Mouse (Mus musculus) left cerebral cortex, postnatal 4 days (tissue): ENCODE results near the gene Stac. TPM values are rescaled to one million over a fixed set of nuclear protein-coding genes. Genes with fewer than 3 reads are reported as not detected.
A peak's percentile ranks its signal among the peaks of the same experiment; 100 is the strongest.

Source experiments
- DNase-seq: peaks from one replicate; pipeline ENCODE4 v3.0.0-alpha.2; 2022
- intact Hi-C: fragments of 180-260 bp; cut with DNase I; formaldehyde crosslinking; loops from one replicate; pipeline ENCODE4 v1.15.1; 2025
- total RNA-seq, 2 experiments: library from RNA; stranded (reverse); gene quantifications; 2 replicates each; pipeline ENCODE4 v1.2.3; 2021

Gene Stac
- total RNA-seq, 2 experiments from 2014 or later: 9.3 to 10.3 TPM

DNA sequence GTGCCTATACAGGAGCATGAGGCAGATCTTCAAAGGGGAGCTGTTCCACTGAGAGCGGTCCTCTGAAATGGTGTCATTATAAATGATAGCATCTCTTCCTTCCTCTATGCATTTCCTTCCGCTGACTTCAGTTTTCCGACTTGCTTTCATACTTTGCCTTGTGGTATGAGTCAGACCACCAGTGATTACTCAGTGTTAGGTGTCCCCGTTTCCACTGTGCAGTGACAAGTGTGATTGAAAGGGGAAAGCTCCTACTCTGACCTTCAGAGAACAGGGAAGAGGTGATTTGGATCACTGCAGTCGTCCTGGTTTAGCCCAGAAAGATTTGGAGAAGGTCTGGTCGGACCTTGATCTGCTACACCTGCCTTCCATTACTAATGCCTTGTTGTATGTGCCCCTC lies 81.4 kb downstream of the Stac start:
- intact Hi-C loops: no loop called here
- no peak for DNase-seq

DNA sequence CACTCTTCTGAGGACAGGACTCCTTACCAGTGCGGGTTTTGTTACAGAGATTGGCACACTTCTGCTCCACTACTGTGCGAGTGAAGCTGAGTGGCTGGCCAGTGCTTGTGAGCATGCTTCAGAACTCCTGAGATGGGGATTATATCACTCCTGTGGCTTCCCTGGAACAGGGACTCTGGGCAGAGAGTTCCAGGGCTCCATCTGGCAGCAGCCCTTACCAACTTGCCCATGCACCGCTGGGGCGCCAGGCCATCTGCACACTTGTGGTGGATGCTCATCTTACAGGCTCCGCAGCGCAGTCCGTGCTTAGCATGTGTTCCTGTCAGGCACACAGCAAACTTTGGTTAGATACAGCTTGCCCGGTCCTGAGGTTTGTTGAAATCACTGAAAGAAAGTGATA lies 83.5 kb downstream of the Stac start:
- peak; percentile 89 for DNase-seq
- intact Hi-C loops: no loop called here

GRCm38 (mm10) chr9:111587527-111587926 lies 102.6 kb downstream of the Stac start:
- intact Hi-C loops: no loop called here
- DNase-seq: no peak

DNA sequence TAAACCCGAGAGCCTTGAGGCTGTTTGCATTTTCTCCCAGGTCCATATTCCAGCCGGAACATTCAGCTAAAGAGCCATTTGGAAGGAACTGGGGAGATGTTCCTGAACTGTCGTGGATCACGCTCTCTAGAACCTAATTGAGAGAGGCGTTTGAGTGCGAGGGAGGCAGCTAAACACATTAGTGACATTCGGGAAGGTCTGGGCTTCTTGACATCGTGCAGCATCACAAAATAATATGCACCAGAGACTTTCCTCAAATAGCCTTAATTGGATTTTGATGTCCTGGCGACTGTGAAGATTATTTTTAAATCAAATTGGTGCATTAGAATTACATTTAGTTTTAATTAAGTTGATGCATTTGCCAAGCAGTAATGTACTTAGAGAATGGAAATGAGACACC lies 111.4 kb downstream of the Stac start:
- no peak for DNase-seq
- intact Hi-C loops: no loop called here

- DNase-seq: no peak
- intact Hi-C loops: no loop called here
These were observed 112.7 kb downstream of the Stac start for GRCm38 (mm10) chr9:111577453-111577852.

- intact Hi-C loops: no loop called here
- DNase-seq: no peak
These were observed 114.3 kb downstream of the Stac start for GRCm38 (mm10) chr9:111575889-111576288.

DNA sequence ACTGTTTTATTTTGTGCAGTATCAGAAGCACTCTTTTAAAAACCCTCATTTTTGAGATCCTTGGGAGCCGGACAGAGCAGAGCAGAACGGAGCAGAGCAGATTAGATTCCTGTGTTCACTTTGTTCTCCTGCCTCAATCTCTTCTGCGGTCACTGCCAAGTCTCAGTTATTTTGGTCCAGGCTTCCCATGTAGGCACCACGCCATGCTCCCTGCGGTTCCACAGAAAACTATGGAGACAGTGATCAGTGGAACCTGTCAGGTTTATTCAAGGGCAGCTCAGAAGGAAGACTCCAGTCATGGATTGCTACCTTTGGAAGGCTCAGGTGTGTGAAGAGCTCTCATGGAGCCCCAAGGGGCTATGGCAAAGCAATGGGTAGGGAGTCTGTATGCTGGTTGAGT lies 116.3 kb downstream of the Stac start:
- no peak for DNase-seq
- intact Hi-C loops: no loop called here

- no peak for DNase-seq
- intact Hi-C loops: no loop called here
These were observed 118.5 kb downstream of the Stac start for GRCm38 (mm10) chr9:111571619-111572018.

DNA sequence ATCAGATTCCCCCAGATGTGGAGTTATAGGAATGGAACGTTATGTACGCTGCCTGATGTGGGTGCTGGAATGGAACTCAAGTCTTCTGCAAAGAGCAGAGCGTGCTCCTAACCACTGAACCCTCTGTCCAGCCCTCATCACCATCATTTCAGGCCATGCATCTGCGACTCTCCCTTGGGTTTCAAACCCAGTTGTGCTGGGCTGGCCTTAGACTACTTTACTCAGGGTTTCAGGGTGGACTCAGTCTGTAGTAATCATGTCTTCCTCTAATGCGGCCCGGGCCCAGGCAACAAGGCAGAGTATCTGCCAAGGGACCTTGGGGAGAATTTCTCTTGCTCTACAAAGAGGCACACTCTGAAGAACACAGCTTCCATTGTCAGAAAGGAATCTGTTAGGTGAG lies 126.0 kb downstream of the Stac start:
- intact Hi-C loops: no loop called here
- no peak for DNase-seq

- intact Hi-C loops: no loop called here
- no peak for DNase-seq
These were observed 126.9 kb downstream of the Stac start for GRCm38 (mm10) chr9:111563226-111563625.

DNA sequence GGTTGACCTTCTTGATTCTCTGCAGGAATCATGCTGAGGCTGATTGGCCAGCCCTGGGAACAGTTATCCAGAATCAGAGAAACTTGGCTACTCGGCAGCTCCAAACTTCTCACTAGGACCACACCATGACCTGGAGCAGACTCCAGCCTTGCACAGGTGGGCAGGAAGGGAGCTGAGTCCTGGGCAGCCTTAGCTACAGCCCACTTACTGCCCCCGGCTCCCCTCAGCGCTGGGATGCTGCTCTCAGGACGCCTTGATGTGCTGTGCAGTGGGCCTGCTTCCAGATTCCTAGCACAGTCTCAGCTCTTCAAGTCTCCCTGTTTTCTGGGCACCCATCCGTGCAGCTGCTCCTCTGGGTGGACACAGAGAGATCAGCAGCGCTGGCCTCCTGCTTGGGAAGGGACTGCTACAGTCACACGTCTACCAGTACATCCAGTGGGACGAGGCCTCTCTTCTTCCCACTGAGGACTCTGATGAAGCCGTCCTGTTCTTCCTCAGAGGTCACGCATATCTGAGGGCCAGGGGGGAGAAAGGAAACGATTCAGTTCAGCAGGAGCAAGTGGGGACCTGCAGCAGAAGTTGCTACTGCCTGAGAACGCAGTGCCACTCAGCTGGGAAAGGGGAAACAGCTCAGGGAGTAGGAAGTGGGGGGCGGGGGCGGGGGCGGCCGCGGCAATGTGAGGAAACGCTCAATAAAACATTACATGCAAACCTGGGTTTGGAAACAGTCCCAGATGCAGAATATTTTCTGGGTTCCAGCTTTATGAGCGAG lies 127.7 kb downstream of the Stac start:
- intact Hi-C loops: no loop called here
- peak; percentile 10 for DNase-seq

- intact Hi-C loops: no loop called here
- no peak for DNase-seq
These were observed 133.4 kb downstream of the Stac start for GRCm38 (mm10) chr9:111556699-111557098.

DNA sequence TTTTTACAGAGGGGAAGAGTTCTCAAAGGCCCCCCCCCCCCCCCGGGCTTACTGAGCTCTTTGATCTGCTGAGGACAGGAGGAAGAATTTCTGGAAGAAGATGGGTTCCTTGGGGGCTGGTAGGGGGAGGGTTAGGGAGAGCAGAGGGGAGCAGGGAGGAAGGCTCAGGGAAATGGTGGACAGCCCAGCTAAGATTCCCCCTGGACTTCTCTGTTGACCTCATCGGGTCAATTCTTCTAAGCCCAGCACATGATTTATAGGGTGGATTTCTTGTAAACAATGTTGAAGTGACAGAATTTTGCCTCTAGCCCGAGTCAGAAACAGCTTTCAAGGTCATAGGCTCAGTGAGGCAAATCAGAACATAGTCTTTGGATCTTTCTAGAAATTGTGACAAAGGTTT lies 137.3 kb downstream of the Stac start:
- DNase-seq: no peak
- intact Hi-C loops: no loop called here

DNA sequence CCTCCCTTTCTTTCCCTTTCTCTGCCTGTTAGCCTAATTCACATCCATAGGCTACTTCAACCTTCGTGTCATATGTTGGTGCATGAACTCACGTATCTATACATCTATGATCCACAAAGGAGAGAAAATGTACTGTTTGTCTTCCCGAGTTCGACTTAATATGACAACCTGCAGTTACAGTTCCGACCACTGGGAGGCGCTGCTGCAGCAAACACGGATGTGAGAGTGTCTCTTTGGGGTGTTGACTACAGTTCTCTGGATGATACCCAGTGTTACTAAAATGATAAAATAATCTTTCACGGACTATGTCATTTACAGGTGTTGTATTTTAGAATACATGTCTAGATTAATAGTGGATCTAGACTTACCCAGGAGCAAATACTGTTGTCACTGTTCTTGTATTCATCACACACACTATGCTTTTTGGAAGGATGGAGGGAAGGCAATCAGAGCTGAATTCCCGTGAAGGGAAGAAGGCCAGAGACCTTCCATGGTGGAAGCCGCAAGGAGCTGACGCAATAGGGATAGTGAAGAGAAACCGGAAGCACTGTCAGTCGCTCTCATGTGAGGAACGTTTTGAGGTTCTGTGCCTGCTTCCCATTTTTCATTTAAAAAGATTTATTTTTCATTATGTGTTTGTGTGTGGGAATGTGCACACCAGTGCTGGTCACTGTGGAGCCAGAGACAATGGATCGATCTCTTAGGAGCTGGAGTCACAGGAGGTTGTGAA lies 138.5 kb downstream of the Stac start:
- intact Hi-C loops: no loop called here

DNA sequence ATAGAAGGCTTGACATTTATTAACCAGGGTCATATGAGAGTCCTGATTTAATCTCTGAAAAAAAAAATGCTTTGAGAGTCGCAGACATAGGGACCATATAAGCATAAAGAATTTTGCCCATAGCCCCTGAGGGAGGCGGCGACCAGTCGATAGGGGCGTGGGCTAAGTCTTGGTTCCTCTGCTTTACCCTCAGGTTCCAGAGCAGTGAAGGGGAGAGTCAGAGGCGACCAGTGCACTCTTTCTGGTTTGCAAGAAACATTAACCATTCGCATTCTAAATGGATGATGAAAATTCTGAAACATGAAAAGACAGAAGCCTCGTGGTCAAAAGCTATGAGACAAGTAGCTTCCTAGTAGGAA lies 139.2 kb downstream of the Stac start:
- intact Hi-C loops: no loop called here
- no peak for DNase-seq

More for the DNA sequence above, 138.5 kb downstream of the Stac start:
- DNase-seq: peak; percentile 28

- intact Hi-C loops: no loop called here
- DNase-seq: peak; percentile 20
These were observed 139.7 kb downstream of the Stac start for GRCm38 (mm10) chr9:111550281-111550962.

- intact Hi-C loops: no loop called here
- DNase-seq: no peak
These were observed 147.5 kb downstream of the Stac start for GRCm38 (mm10) chr9:111542663-111543062.

DNA sequence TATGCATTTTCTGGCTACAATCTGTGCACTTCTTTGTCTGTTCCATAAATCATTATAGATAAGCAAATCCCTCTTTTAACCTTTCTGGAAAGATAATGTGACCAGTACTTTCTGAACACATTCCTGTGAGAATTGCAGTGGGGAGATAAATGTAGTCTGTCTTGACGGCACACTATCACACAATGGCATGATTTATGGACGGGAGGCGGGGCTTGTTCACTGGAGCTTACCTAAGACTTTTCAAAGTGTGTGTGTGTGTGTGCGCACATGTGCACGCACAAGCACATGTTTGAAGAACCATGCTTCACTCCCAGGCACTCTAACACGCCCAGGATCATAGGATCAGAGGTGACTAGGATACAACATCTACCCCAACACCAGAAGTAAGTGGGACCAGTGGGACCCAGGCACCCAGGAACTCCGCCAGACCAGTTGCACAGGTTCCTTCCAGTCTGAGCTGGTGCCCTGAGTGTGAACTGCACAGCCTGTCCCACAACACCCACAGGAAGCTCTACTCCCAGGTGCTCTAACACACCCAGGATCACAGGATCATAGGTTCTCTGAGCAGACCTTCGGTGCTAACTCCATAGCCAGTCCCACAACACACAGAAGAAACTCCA lies 154.6 kb downstream of the Stac start:
- no peak for DNase-seq
- intact Hi-C loops: no loop called here

DNA sequence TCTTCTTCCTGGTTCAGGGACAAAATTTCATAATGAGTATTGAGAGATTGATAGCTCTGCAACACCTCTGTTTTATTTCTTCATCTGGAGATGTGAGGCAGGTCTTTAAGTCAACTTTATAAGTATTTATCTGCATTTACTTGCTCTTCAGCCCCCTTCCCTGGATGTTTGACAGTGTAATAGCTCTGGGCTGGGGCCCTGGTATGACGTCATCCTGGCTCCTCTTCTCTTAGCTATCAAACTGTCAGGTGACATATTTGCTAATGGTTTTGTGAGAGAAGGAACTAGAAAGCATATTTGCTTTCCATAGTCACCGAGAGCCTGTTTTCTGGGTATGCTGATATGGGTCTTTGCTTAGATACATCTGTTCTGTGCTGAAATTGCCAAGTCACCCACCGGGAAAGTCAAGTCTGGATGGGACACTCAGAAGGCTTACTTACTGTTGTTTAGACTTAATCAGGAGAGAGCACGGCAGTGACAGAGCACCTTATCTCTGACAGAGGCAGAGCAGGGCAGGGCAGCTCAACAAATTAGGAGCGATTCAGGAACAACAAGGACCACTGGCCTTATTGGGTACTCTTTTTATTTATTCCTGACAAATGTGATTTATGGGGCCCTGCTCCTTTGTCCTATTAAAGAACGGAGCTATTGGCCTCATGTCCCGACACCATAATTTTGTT lies 155.3 kb downstream of the Stac start:
- intact Hi-C loops: no loop called here
- no peak for DNase-seq

GRCm38 (mm10) chr9:111523871-111524270 lies 166.3 kb downstream of the Stac start:
- DNase-seq: no peak
- intact Hi-C loops: no loop called here

GRCm38 (mm10) chr9:111523111-111523510 lies 167.0 kb downstream of the Stac start:
- intact Hi-C loops: no loop called here
- DNase-seq: no peak
